Mouse (Mus musculus): Measurements from ENCODE around the gene Serpina11. TPM values are rescaled to one million over a fixed set of nuclear protein-coding genes. Genes with fewer than 3 reads are reported as not detected.

Gene Serpina11
- polyA plus RNA-seq (2014; fragmentation: Nextera tagmentation; extraction: Ambion mirVana) = not detected in 2 replicates

GRCm38 (mm10) chr12:103989857-103990256 is at the start of gene Serpina11:
TSS of gene Serpina11 (minus strand) at chr12:103989957.
- Histone ChIP-seq H3K36me3 (ENCODE audit: control insufficient read depth, insufficient read depth, low read length) (no peaks in the 10 kb centered on the region), H3K27ac (ENCODE audit: low read depth, low read length) (no peak within 1 kb of the TSS), H3K4me3 (ENCODE audit: low read depth, low read length) (no peak within 1 kb of the TSS), H3K4me1 (replicated peaks; ENCODE audit: control insufficient read depth, insufficient read depth, low read length) (no peaks in the 10 kb centered on the region), H3K27me3 (ENCODE audit: control insufficient read depth, insufficient read depth, low read length) (no peaks in the 10 kb centered on the region), H3K9ac (ENCODE audit: low read length) (no peak within 1 kb of the TSS), H3K9me3 (ENCODE audit: control insufficient read depth, low read length) (no peaks in the 10 kb centered on the region), H3K4me2 (ENCODE audit: low read depth, low read length, severe bottlenecking) (no peak within 1 kb of the TSS)
- WGBS = 86% methylated on average over 6 of the region's 6 CpGs
- ATAC-seq (replicated peaks; ENCODE audit: low FRiP score) = no peak
- no peak for DNase-seq (ENCODE audit: low spot score)

GRCm38 (mm10) chr12:104038181-104038580 is 48.4 kb upstream of the Serpina11 start:
- no peak for ATAC-seq (replicated peaks; ENCODE audit: low FRiP score)

GRCm38 (mm10) chr12:104033752-104034151 is 44.0 kb upstream of the Serpina11 start:
- WGBS = 100% methylated on average over 1 of the region's 1 CpGs
- Histone ChIP-seq H3K36me3 (ENCODE audit: control insufficient read depth, insufficient read depth, low read length) (no peaks in the 10 kb centered on the region), H3K4me3 (ENCODE audit: low read depth, low read length) (no peak overlapping the region), H3K27me3 (ENCODE audit: control insufficient read depth, insufficient read depth, low read length) (no peaks in the 10 kb centered on the region), H3K4me2 (ENCODE audit: low read depth, low read length, severe bottlenecking) (no peak overlapping the region), H3K27ac (ENCODE audit: low read depth, low read length) (no peak overlapping the region), H3K9ac (ENCODE audit: low read length) (no peak overlapping the region), H3K4me1 (replicated peaks; ENCODE audit: control insufficient read depth, insufficient read depth, low read length) (no peaks in the 10 kb centered on the region), H3K9me3 (ENCODE audit: control insufficient read depth, low read length) (no peaks in the 10 kb centered on the region)
- no peak for ATAC-seq (replicated peaks; ENCODE audit: low FRiP score)
- DNase-seq (ENCODE audit: low spot score) = no peak

More at GRCm38 (mm10) chr12:104038181-104038580, 48.4 kb upstream of the Serpina11 start:
- Histone ChIP-seq H3K9ac (ENCODE audit: low read length) (no peak overlapping the region), H3K4me3 (ENCODE audit: low read depth, low read length) (no peak overlapping the region), H3K27me3 (ENCODE audit: control insufficient read depth, insufficient read depth, low read length) (no peaks in the 10 kb centered on the region), H3K36me3 (ENCODE audit: control insufficient read depth, insufficient read depth, low read length) (no peaks in the 10 kb centered on the region), H3K4me2 (ENCODE audit: low read depth, low read length, severe bottlenecking) (no peak overlapping the region), H3K4me1 (replicated peaks; ENCODE audit: control insufficient read depth, insufficient read depth, low read length) (no peaks in the 10 kb centered on the region), H3K9me3 (ENCODE audit: control insufficient read depth, low read length) (no peaks in the 10 kb centered on the region), H3K27ac (ENCODE audit: low read depth, low read length) (no peak overlapping the region)
- 92% methylated on average over 7 of the region's 7 CpGs for WGBS
- no peak for DNase-seq (ENCODE audit: low spot score)

GRCm38 (mm10) chr12:104029986-104030385 is 40.2 kb upstream of the Serpina11 start:
- 41% methylated on average over 8 of the region's 8 CpGs for WGBS
- Histone ChIP-seq H3K4me2 (ENCODE audit: low read depth, low read length, severe bottlenecking) (no peak overlapping the region), H3K27ac (ENCODE audit: low read depth, low read length) (no peak overlapping the region), H3K36me3 (ENCODE audit: control insufficient read depth, insufficient read depth, low read length) (no peaks in the 10 kb centered on the region), H3K9me3 (ENCODE audit: control insufficient read depth, low read length) (no peaks in the 10 kb centered on the region), H3K27me3 (ENCODE audit: control insufficient read depth, insufficient read depth, low read length) (no peaks in the 10 kb centered on the region), H3K4me3 (ENCODE audit: low read depth, low read length) (no peak overlapping the region), H3K9ac (ENCODE audit: low read length) (no peak overlapping the region), H3K4me1 (replicated peaks; ENCODE audit: control insufficient read depth, insufficient read depth, low read length) (no peaks in the 10 kb centered on the region)
- DNase-seq (ENCODE audit: low spot score) (no peak), ATAC-seq (replicated peaks; ENCODE audit: low FRiP score) (peak; percentile 49; the same call in 1 of the 2 replicates)

- Histone ChIP-seq H3K9me3 (ENCODE audit: control insufficient read depth, low read length) (no peaks in the 10 kb centered on the region), H3K4me1 (replicated peaks; ENCODE audit: control insufficient read depth, insufficient read depth, low read length) (no peaks in the 10 kb centered on the region), H3K9ac (ENCODE audit: low read length) (no peak overlapping the region), H3K36me3 (ENCODE audit: control insufficient read depth, insufficient read depth, low read length) (no peaks in the 10 kb centered on the region), H3K4me3 (ENCODE audit: low read depth, low read length) (no peak overlapping the region), H3K27me3 (ENCODE audit: control insufficient read depth, insufficient read depth, low read length) (no peaks in the 10 kb centered on the region), H3K27ac (ENCODE audit: low read depth, low read length) (no peak overlapping the region), H3K4me2 (ENCODE audit: low read depth, low read length, severe bottlenecking) (no peak overlapping the region)
- no peak for DNase-seq (ENCODE audit: low spot score)
- 90% methylated on average over 3 of the region's 3 CpGs for WGBS
- ATAC-seq (replicated peaks; ENCODE audit: low FRiP score) = no peak
These were observed 25.5 kb upstream of the Serpina11 start for GRCm38 (mm10) chr12:104015280-104015679.

- DNase-seq (ENCODE audit: low spot score) = no peak
- Histone ChIP-seq H3K4me1 (replicated peaks; ENCODE audit: control insufficient read depth, insufficient read depth, low read length) (no peaks in the 10 kb centered on the region), H3K36me3 (ENCODE audit: control insufficient read depth, insufficient read depth, low read length) (no peaks in the 10 kb centered on the region), H3K27ac (ENCODE audit: low read depth, low read length) (no peak within 1 kb of the TSS), H3K9ac (ENCODE audit: low read length) (no peak within 1 kb of the TSS), H3K9me3 (ENCODE audit: control insufficient read depth, low read length) (no peaks in the 10 kb centered on the region), H3K4me3 (ENCODE audit: low read depth, low read length) (no peak within 1 kb of the TSS), H3K27me3 (ENCODE audit: control insufficient read depth, insufficient read depth, low read length) (no peaks in the 10 kb centered on the region), H3K4me2 (ENCODE audit: low read depth, low read length, severe bottlenecking) (no peak within 1 kb of the TSS)
- ATAC-seq (replicated peaks; ENCODE audit: low FRiP score) = no peak
- WGBS = 91% methylated on average over 6 of the region's 6 CpGs
These were observed 23.9 kb upstream of the Serpina11 start, which contains the start of gene Serpina9 for GRCm38 (mm10) chr12:104013620-104014019. TSS of gene Serpina9 (minus strand) at chr12:104013755.

- H3K9ac ChIP-seq (ENCODE audit: low read length) = no peak overlapping the region
- WGBS = 84% methylated on average over 5 of the region's 5 CpGs
- H3K27me3 ChIP-seq (ENCODE audit: control insufficient read depth, insufficient read depth, low read length) = no peaks in the 10 kb centered on the region
- H3K36me3 ChIP-seq (ENCODE audit: control insufficient read depth, insufficient read depth, low read length) = no peaks in the 10 kb centered on the region
- no peak overlapping the region for H3K27ac ChIP-seq (ENCODE audit: low read depth, low read length)
- H3K9me3 ChIP-seq (ENCODE audit: control insufficient read depth, low read length) = no peaks in the 10 kb centered on the region
- H3K4me3 ChIP-seq (ENCODE audit: low read depth, low read length) = no peak overlapping the region
- no peaks in the 10 kb centered on the region for H3K4me1 ChIP-seq (replicated peaks; ENCODE audit: control insufficient read depth, insufficient read depth, low read length)
- H3K4me2 ChIP-seq (ENCODE audit: low read depth, low read length, severe bottlenecking) = no peak overlapping the region
- no peak for DNase-seq (ENCODE audit: low spot score)
- no peak for ATAC-seq (replicated peaks; ENCODE audit: low FRiP score)
These were observed 14.9 kb upstream of the Serpina11 start for GRCm38 (mm10) chr12:104004689-104005088.

GRCm38 (mm10) chr12:104003238-104003612 is 13.5 kb upstream of the Serpina11 start:
- Histone ChIP-seq H3K27ac (ENCODE audit: low read depth, low read length) (no peak overlapping the region), H3K27me3 (ENCODE audit: control insufficient read depth, insufficient read depth, low read length) (no peaks in the 10 kb centered on the region), H3K4me3 (ENCODE audit: low read depth, low read length) (no peak overlapping the region), H3K9me3 (ENCODE audit: control insufficient read depth, low read length) (no peaks in the 10 kb centered on the region), H3K9ac (ENCODE audit: low read length) (no peak overlapping the region), H3K4me2 (ENCODE audit: low read depth, low read length, severe bottlenecking) (no peak overlapping the region), H3K36me3 (ENCODE audit: control insufficient read depth, insufficient read depth, low read length) (no peaks in the 10 kb centered on the region), H3K4me1 (replicated peaks; ENCODE audit: control insufficient read depth, insufficient read depth, low read length) (no peaks in the 10 kb centered on the region)
- no peak for DNase-seq (ENCODE audit: low spot score)
- ATAC-seq (replicated peaks; ENCODE audit: low FRiP score) = no peak
- WGBS = 72% methylated on average over 4 of the region's 4 CpGs

- Histone ChIP-seq H3K9me3 (ENCODE audit: control insufficient read depth, low read length) (no peaks in the 10 kb centered on the region), H3K4me3 (ENCODE audit: low read depth, low read length) (no peak overlapping the region), H3K27me3 (ENCODE audit: control insufficient read depth, insufficient read depth, low read length) (no peaks in the 10 kb centered on the region), H3K4me2 (ENCODE audit: low read depth, low read length, severe bottlenecking) (no peak overlapping the region), H3K9ac (ENCODE audit: low read length) (no peak overlapping the region), H3K36me3 (ENCODE audit: control insufficient read depth, insufficient read depth, low read length) (no peaks in the 10 kb centered on the region), H3K27ac (ENCODE audit: low read depth, low read length) (no peak overlapping the region), H3K4me1 (replicated peaks; ENCODE audit: control insufficient read depth, insufficient read depth, low read length) (no peaks in the 10 kb centered on the region)
- ATAC-seq (replicated peaks; ENCODE audit: low FRiP score) (no peak), DNase-seq (ENCODE audit: low spot score) (no peak)
- WGBS = 86% methylated on average over 10 of the region's 10 CpGs
These were observed 12.9 kb upstream of the Serpina11 start for GRCm38 (mm10) chr12:104002569-104003237.
